Mouse (Mus musculus): ENCODE measurements around the gene Gucy2e. TPM values are rescaled to one million over a fixed set of nuclear protein-coding genes. Genes with fewer than 3 reads are reported as not detected.

The Gucy2e gene
- total RNA-seq, 2 experiments from 2014 or later, result 0.07 TPM; not detected in 1

DNA sequence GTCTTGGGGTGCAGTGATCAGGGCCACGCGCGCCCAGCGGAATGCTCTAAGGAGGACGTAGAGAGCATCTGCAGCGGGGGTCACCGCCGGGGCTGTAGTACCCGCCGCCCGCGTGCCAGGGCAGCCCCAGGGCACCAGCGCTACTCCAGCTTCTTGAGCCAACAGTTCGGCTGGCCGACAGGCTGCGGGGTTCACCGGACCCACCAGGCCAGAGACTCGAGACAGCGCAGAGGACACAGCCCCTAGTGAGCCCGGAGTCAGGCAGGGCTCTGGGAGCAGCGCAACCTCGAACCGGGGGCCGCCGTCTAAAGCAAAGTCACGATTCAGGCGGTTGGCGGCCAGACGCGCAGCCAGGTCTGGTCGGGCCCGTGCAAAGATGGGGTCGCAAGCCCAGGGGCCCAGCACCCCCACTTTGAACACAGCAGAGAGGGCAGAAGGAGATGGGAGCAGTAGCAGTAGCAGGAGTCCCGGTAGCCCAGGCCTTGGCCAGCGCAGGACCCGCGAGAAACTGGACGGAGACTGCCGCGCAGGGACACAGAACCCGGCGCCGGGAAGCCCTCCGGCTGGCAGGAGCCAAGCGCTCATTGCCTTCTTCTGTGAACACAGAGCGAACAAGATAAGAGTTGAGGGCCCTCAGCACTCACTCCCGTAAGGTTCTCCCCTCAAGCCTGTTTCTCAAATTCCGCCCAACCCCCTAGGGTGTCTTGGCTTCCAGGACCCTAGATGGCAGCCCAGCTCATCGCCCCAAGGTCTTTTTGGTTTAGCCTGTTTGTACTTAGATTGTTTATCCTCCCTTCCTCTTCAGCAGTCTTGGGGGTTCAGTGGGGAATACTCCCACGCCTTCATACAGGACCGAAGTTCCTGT lies 543 bp downstream of the Gucy2e start:
- no peak for ATAC-seq (ENCODE audit: poor library complexity, severe bottlenecking)

- ATAC-seq (ENCODE audit: poor library complexity, severe bottlenecking), result peak; percentile 96
Measured at GRCm38 (mm10) chr11:69235285-69236060, 1.4 kb downstream of the Gucy2e start.

GRCm38 (mm10) chr11:69233141-69233540 lies 3.7 kb downstream of the Gucy2e start:
- no peak for ATAC-seq (ENCODE audit: poor library complexity, severe bottlenecking)

DNA sequence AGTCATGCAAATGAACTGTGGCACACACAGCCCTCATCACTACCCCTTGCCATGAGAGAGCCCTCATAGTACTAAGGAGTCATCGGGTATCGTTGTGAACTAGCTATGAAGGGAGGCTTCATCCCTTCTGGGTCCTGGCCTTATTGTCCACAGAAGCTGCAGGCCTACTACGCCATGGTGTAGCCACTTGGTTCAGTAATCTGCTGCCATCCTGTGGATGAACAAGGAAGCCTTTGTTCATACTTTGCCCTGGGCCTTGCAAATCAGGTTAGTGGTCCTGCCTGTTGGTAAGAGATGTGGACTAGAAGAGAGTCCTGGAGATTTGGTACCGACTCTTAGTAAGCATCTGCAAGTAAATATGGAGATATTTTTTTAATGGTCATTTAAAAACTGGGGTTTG lies 6.4 kb downstream of the Gucy2e start:
- no peak for ATAC-seq (ENCODE audit: poor library complexity, severe bottlenecking)

- no peak for ATAC-seq (ENCODE audit: poor library complexity, severe bottlenecking)
Measured at GRCm38 (mm10) chr11:69225715-69226114, 11.1 kb downstream of the Gucy2e start.

DNA sequence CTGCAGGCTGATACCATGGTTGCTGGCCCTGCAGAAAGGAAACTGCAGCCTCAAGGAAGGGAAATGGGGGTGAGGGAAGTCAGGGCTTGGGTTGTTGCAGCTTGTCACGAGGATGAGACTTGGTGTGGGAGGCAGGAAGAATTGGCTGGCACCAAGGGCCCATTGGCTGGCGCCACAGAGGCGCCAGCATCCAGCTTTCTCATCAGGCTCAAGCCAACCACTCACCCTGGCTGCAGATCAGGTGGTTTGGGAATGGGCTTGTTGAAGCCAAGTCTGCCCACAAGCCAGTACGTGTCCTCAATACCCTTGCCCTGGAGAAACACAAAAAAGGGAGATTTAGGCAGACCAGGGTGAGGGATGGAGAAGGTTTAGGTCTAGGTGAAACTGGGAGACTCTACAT lies 13.7 kb downstream of the Gucy2e start:
- no peak for ATAC-seq (ENCODE audit: poor library complexity, severe bottlenecking)

DNA sequence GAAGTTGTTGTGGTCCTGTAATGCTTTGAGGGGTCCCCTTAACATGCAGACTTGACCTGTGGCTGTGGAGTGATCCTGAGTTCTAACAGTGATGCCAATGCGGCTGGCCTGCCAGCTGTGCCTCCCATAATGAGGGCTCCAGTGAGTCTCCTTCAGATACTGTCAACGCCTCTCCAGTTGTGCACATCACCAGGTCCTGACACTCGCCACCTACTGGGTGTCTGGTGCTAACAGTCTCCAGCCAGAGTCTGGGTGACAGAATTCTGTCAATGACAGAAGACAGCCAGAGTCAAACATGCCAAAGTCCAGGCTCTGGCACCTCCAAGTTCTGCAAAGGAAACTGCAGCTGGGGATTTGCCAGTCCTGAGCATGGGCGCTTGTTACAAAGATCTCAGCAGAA lies 15.8 kb downstream of the Gucy2e start:
- ATAC-seq (ENCODE audit: poor library complexity, severe bottlenecking), result no peak

DNA sequence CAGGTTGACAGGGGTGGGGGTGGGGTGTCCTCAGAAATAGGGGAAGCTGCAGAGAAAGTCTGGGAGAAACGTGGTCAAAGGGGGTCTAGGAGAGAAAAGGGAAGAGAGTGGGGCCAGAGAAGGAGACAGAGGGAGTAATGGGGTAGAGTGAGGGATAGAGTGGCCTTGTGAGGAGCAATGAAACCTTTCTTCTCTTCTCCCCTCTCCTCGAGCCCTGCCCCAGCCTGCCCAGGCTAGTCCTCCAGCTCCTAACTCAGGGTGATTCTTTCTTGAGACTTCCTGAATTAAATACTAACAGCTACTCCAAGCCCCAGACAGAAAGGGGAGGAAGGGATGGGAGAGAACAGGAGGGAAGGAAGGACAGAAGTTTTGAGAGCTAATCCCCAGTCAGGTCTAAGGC lies 18.2 kb downstream of the Gucy2e start:
- no peak for ATAC-seq (ENCODE audit: poor library complexity, severe bottlenecking)

- no peak for ATAC-seq (ENCODE audit: poor library complexity, severe bottlenecking)
Measured at GRCm38 (mm10) chr11:69217411-69217810, 19.4 kb downstream of the Gucy2e start.

DNA sequence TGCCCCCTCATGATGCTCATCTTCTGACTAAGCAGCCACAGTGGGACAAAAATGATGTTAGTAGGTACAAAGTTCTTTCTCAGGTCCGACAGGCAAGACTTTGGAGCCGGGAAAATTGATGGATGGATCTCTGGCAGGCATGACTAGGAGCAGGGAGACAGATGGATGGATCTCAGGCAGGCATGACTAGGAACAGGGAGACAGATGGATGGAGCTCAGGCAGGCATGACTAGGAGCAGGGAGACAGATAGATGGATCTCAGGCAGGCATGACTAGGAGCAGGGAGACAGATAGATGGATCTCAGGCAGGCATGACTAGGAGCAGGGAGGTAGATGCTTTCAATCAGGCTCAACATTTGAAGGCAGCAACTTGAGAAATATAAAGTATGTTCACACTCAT lies 25.4 kb downstream of the Gucy2e start:
- no peak for ATAC-seq (ENCODE audit: poor library complexity, severe bottlenecking)

DNA sequence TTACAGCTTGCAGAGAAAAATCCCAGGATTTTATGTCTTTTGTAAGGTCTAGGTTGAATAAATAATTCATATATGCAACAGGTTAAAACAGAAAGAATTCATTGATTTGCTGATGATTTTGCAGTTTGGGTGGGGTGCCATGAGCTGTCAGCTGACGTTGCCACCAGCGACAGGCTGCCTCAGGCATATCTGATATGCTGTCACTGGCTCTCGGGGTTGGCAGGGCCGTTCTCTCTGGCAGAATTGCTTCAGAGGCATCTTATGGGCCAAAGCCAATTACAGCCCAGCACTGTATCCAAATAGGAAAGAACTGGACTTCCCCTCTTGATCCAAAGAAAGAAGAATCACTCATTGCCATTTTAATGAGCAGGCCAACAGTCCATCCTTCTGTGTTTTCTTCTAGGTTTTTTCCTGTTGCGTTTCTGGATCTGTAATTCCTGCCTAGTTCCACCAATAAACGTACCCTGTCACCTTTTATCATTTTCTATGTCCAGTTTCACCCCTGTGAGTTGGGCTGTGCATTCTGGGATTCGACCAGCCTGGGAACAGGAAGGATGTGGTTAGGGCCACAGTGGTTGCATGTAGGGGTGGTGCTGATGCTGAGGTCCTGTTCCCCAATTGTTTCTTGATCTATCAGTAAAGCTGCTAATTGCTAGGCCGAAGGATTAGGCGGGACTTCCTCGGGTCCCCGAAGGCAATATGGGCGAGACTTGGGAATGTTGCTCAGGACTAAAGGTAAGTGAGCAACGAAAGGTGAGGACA lies 34.2 kb downstream of the Gucy2e start:
- ATAC-seq (ENCODE audit: poor library complexity, severe bottlenecking), result peak; percentile 77

DNA sequence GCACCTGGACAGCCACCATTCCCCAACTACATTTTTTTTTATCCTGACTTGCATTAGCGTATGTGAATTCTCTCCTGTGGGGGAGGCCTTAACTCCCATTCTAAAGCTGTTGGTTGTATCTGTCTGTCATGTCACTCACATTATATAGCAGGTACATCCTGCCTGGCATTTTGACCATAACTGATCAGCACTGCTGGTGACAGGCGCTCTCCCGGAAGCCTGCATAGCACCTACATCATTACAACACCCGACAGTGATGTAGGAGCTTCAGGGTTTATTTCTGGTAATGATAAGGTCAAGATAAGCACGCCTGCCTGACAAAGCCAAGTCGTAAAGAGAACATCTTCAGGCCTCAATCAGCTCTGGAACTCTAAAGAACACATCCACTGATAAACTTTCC lies 36.6 kb downstream of the Gucy2e start:
- ATAC-seq (ENCODE audit: poor library complexity, severe bottlenecking), result no peak

DNA sequence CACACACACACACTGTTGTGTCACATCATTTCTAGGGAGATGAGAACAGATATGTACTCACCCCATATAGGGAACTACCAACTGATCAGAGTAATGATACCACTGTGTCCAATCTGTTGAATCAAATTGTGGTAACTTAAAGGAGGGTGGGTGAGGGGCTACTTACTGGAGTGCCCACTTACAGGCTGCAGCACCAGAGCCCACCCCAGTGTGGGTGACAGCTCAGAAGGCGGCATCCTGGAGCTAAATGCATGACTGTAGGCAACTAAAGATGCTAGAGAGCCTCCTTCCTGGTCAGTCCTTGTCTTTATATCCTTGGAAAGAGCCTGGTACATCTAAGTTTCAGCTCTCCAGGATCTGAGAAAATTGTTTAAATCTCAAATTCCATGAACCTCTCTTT lies 37.6 kb downstream of the Gucy2e start:
- ATAC-seq (ENCODE audit: poor library complexity, severe bottlenecking), result no peak

DNA sequence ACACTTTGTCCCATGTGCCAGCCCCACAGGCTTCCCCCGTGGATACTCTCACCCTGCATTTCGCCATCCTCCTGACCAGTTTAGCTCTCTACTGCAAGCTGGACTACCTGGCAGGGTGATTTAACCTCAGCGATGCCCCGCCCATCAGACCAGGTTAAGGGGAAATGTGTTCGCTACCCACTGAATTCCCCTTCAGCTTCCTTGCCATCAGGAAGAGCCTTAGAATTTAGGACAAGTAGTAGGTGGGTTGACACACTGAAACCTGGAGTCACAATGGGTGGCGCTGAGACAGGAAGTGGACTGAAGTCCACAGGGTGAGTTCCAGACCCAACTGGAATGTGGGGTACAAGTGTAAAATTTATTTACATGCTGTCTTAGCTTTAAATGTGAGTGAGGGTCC lies 39.1 kb downstream of the Gucy2e start, which contains the start of gene Alox8:
Gene Alox8 (minus strand): TSS at position 101 of the 400 bp plus-strand sequence.
- ATAC-seq (ENCODE audit: poor library complexity, severe bottlenecking), result no peak

GRCm38 (mm10) chr11:69197194-69197593 lies 39.6 kb downstream of the Gucy2e start:
- ATAC-seq (ENCODE audit: poor library complexity, severe bottlenecking), result 0 out of 2 replicates have a peak, but pooled peaks have one; percentile 27

DNA sequence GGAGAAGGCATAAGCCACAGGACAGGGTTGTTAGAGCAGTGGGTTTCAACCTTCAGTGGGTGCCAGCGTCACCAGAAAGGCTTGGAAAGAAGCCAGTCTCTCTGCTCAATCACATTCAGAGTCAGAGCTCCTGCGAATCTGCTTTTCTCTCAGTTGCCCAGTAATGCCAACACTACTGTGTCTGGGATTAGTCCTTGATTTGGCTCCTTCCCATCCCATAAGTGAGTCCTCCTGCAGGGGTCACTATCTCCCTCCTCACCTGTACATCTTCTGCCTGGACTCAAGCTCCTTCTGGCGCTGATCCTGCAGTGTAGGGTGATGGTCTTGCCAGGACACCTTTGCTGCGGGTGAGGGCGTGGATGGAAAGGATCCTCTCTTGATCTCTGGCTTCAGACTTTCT lies 40.1 kb downstream of the Gucy2e start:
- ATAC-seq (ENCODE audit: poor library complexity, severe bottlenecking), result no peak

GRCm38 (mm10) chr11:69192840-69193239 lies 44.0 kb downstream of the Gucy2e start:
- no peak for ATAC-seq (ENCODE audit: poor library complexity, severe bottlenecking)

DNA sequence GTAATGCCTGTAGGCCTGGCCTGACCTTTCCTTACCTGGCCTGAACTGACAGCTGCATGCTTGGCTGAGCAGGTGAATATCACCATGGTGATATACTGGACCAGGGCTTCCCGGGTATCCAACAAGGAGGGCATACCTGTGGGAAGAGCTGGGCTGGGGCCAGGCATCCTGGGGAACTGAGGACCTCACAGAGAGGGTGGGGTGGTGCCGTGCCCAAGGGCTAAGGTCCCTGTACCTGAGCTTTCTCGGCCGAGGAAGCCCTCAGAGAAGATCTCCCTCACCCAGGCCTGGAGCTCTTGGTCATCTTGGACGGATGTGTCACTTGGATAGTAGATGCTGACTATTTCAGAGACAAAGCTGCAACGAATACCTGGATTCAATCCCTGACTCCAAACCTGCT lies 50.9 kb downstream of the Gucy2e start:
- no peak for ATAC-seq (ENCODE audit: poor library complexity, severe bottlenecking)

DNA sequence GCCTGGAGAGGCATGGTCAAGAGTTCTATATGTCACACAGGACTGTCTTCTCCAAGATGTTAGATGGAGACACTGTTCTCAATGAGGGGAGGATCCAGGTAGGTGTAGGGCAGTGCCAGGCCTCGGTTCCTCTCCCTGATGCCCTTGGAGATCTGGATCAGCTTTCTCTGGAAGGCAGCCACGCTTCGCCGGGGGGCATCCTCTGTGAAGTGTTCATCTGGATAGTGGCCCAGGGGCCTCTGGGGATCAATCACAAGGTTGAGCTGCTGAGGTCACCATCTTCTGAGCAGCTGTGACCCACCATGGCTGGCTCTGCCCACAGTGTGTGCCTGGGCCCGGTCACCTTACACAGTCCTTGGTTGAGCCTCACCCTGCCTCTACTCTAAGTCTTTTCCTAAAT lies 51.8 kb downstream of the Gucy2e start:
- ATAC-seq (ENCODE audit: poor library complexity, severe bottlenecking), result no peak

DNA sequence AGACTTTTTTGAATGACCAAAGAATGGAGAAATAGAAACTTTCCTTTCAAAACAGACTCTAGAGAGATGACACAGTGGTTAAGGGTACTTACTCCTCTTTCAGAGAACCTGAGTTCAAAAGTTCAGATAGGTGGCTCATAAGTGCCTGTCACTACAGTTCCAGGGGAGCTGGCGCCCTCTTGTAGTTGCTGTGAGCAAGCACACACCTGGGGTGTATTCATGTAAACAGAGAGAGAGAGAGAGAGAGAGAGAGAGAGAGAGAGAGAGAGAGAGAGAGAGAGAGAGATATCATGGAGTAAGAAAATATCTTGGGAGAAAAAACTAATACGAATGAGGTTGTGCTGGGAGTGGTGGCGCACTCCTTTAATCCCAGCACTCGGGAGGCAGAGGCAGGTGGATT lies 56.7 kb downstream of the Gucy2e start:
- ATAC-seq (ENCODE audit: poor library complexity, severe bottlenecking), result no peak

GRCm38 (mm10) chr11:69179512-69179911 lies 57.3 kb downstream of the Gucy2e start:
- ATAC-seq (ENCODE audit: poor library complexity, severe bottlenecking), result no peak
